Mouse (Mus musculus) CH12.LX (cell line): ENCODE measurements around the gene Ackr2. TPM values are rescaled to one million over a fixed set of nuclear protein-coding genes. Genes with fewer than 3 reads are reported as not detected.

ENCODE experiments used
- DNase-seq: peaks from one replicate; pipeline ENCODE4 v3.0.0-alpha.2; 2013; ENCODE audit errors: extremely low read depth
- H3K27ac ChIP-seq: 2 replicates; pipeline ENCODE4 v1.5.1; 2012; ENCODE audit warnings: low read depth, mild to moderate bottlenecking, control low read depth, moderate library complexity; ENCODE audit not compliant: insufficient read depth
- H3K27me3 ChIP-seq: replicated peaks from 2 replicates; pipeline ENCODE3; 2012; ENCODE audit warnings: inconsistent platforms
- H3K36me3 ChIP-seq, 2 experiments: replicated peaks in 1 of 2; 2 replicates each; pipeline versions ENCODE3 to v1.6.1; 2012; ENCODE audit warnings: inconsistent platforms in 1 of 2, low read length in 1 of 2, mild to moderate bottlenecking in 1 of 2, mixed read lengths in 1 of 2, moderate library complexity in 1 of 2; ENCODE audit not compliant: control insufficient read depth in 1 of 2, insufficient read depth in 1 of 2
- H3K4me1 ChIP-seq, 2 experiments: 2 replicates each; pipeline ENCODE4 v1.6.1; 2012; ENCODE audit warnings: inconsistent platforms in 1 of 2, moderate library complexity in 1 of 2; ENCODE audit not compliant: insufficient read depth in 2 of 2, control insufficient read depth in 1 of 2
- H3K4me2 ChIP-seq: 2 replicates; pipeline ENCODE4 v1.6.1; 2012; ENCODE audit warnings: low read depth, mild to moderate bottlenecking, control low read depth; ENCODE audit not compliant: poor library complexity, insufficient read depth, severe bottlenecking
- H3K4me3 ChIP-seq, 3 experiments: fragments of 150-350 bp in 1 of 3; sonication (generic) in 1 of 3; replicated peaks in 1 of 3; 2 replicates each; pipeline versions ENCODE3 to v1.5.1; 2011 to 2012; ENCODE audit warnings: low read depth in 2 of 3, low read length in 2 of 3, mild to moderate bottlenecking in 2 of 3, moderate library complexity in 2 of 3, control low read depth in 1 of 3, improper control_type of control experiment in 1 of 3, inconsistent platforms in 1 of 3, mixed read lengths in 1 of 3; ENCODE audit not compliant: poor library complexity in 1 of 3
- H3K79me2 ChIP-seq: replicated peaks from 2 replicates; pipeline ENCODE4 v1.6.1; 2012; ENCODE audit warnings: mild to moderate bottlenecking, moderate library complexity; ENCODE audit not compliant: control insufficient read depth, poor library complexity, insufficient read depth, severe bottlenecking; ENCODE audit errors: extremely low read depth
- H3K9ac ChIP-seq: 2 replicates; pipeline ENCODE4 v1.6.1; 2012; ENCODE audit warnings: low read depth, mild to moderate bottlenecking, control low read depth, moderate library complexity; ENCODE audit not compliant: insufficient read depth
- H3K9me3 ChIP-seq: replicated peaks from 2 replicates; pipeline ENCODE3; 2012; ENCODE audit warnings: low read length, inconsistent platforms, mixed read lengths
- BHLHE40 ChIP-seq: IDR thresholded peaks from 2 replicates; pipeline ENCODE4 v1.6.1; 2011; ENCODE audit warnings: mild to moderate bottlenecking, low read depth, low read length, improper control_type of control experiment
- CHD1 ChIP-seq: IDR thresholded peaks from 2 replicates; pipeline ENCODE4 v1.6.1; 2012; ENCODE audit warnings: low read depth, low read length, improper control_type of control experiment, inconsistent platforms
- CHD2 ChIP-seq: IDR thresholded peaks from 2 replicates; pipeline ENCODE4 v1.6.1; 2011; ENCODE audit warnings: low read length, improper control_type of control experiment
- CTCF ChIP-seq, 2 experiments: IDR thresholded peaks in 1 of 2; conservative IDR thresholded peaks in 1 of 2; 2 replicates each; pipeline ENCODE4 v1.5.1; 2011 to 2012; ENCODE audit warnings: low read depth in 2 of 2, low read length in 2 of 2, improper control_type of control experiment in 1 of 2, inconsistent platforms in 1 of 2, mild to moderate bottlenecking in 1 of 2, moderate library complexity in 1 of 2
- E2F4 ChIP-seq: IDR thresholded peaks from 2 replicates; pipeline ENCODE4 v1.6.1; 2011; ENCODE audit warnings: low read depth, low read length, improper control_type of control experiment; ENCODE audit not compliant: insufficient replicate concordance
- ELF1 ChIP-seq: IDR thresholded peaks from 2 replicates; pipeline ENCODE4 v1.6.1; 2014; ENCODE audit warnings: low read depth, mild to moderate bottlenecking, inconsistent platforms, low read length, improper control_type of control experiment
- EP300 ChIP-seq: IDR thresholded peaks from 2 replicates; pipeline ENCODE4 v1.6.1; 2011; ENCODE audit warnings: low read length, improper control_type of control experiment
- ETS1 ChIP-seq: conservative IDR thresholded peaks from 2 replicates; pipeline ENCODE4 v1.6.1; 2012; ENCODE audit warnings: low read depth, mild to moderate bottlenecking, inconsistent platforms, low read length, improper control_type of control experiment, moderate library complexity
- GABPA ChIP-seq: IDR thresholded peaks from 2 replicates; pipeline ENCODE4 v1.6.1; 2012; ENCODE audit warnings: low read depth, low read length, improper control_type of control experiment, inconsistent platforms; ENCODE audit not compliant: insufficient replicate concordance
- HCFC1 ChIP-seq: IDR thresholded peaks from 2 replicates; pipeline ENCODE4 v1.6.1; 2012; ENCODE audit warnings: low read depth, mild to moderate bottlenecking, inconsistent platforms, low read length, improper control_type of control experiment
- IRF4 ChIP-seq: IDR thresholded peaks from 2 replicates; pipeline ENCODE4 v1.6.1; 2014; ENCODE audit warnings: low read depth, mild to moderate bottlenecking, inconsistent platforms, low read length, improper control_type of control experiment
- JUN ChIP-seq: IDR thresholded peaks from 2 replicates; pipeline ENCODE4 v1.6.1; 2011; ENCODE audit warnings: low read depth, mild to moderate bottlenecking, low read length, improper control_type of control experiment, moderate library complexity; ENCODE audit not compliant: insufficient read depth
- JUND ChIP-seq: conservative IDR thresholded peaks from 2 replicates; pipeline ENCODE4 v1.6.1; 2011; ENCODE audit warnings: low read depth, low read length, improper control_type of control experiment
- KAT2A ChIP-seq: IDR thresholded peaks from 2 replicates; pipeline ENCODE4 v1.6.1; 2012; ENCODE audit warnings: low read length, improper control_type of control experiment, inconsistent platforms; ENCODE audit not compliant: insufficient replicate concordance
- MAFK ChIP-seq: IDR thresholded peaks from 2 replicates; pipeline ENCODE4 v1.6.1; 2011; ENCODE audit warnings: low read length, improper control_type of control experiment; ENCODE audit not compliant: insufficient replicate concordance
- MAX ChIP-seq: IDR thresholded peaks from 2 replicates; pipeline ENCODE4 v1.6.1; 2011; ENCODE audit warnings: low read length, improper control_type of control experiment
- MAZ ChIP-seq: IDR thresholded peaks from 2 replicates; pipeline ENCODE4 v1.6.1; 2012; ENCODE audit warnings: low read depth, mild to moderate bottlenecking, inconsistent platforms, low read length, improper control_type of control experiment, moderate library complexity
- MEF2A ChIP-seq: IDR thresholded peaks from 2 replicates; pipeline ENCODE4 v1.6.1; 2014; ENCODE audit warnings: low read depth, mild to moderate bottlenecking, inconsistent platforms, low read length, improper control_type of control experiment, borderline replicate concordance
- MXI1 ChIP-seq: IDR thresholded peaks from 2 replicates; pipeline ENCODE4 v1.6.1; 2011; ENCODE audit warnings: mild to moderate bottlenecking, low read depth, low read length, improper control_type of control experiment
- MYC ChIP-seq: IDR thresholded peaks from 2 replicates; pipeline ENCODE4 v1.6.1; 2011; ENCODE audit warnings: low read depth, mild to moderate bottlenecking, improper control_type of control experiment, low read length
- NELFE ChIP-seq: IDR thresholded peaks from 2 replicates; pipeline ENCODE4 v1.6.1; 2011; ENCODE audit warnings: low read depth, low read length, improper control_type of control experiment
- NRF1 ChIP-seq: IDR thresholded peaks from 2 replicates; pipeline ENCODE4 v1.6.1; 2014; ENCODE audit warnings: low read depth, mild to moderate bottlenecking, inconsistent platforms, low read length, improper control_type of control experiment, moderate library complexity
- PAX5 ChIP-seq: IDR thresholded peaks from 2 replicates; pipeline ENCODE4 v1.6.1; 2012; ENCODE audit warnings: low read length, inconsistent platforms, mixed read lengths
- POLR2A ChIP-seq: IDR thresholded peaks from 2 replicates; pipeline ENCODE4 v1.6.1; 2011; ENCODE audit warnings: low read depth, mild to moderate bottlenecking, improper control_type of control experiment, low read length
- POLR2AphosphoS2 ChIP-seq: IDR thresholded peaks from 2 replicates; pipeline ENCODE4 v1.6.1; 2011; ENCODE audit warnings: low read depth, low read length, improper control_type of control experiment
- RAD21 ChIP-seq: IDR thresholded peaks from 2 replicates; pipeline ENCODE4 v1.6.1; 2011; ENCODE audit warnings: low read depth, mild to moderate bottlenecking, low read length, improper control_type of control experiment, moderate library complexity
- RCOR1 ChIP-seq: conservative IDR thresholded peaks from 2 replicates; pipeline ENCODE4 v1.6.1; 2012; ENCODE audit warnings: low read depth, mild to moderate bottlenecking, inconsistent platforms, low read length, improper control_type of control experiment
- SIN3A ChIP-seq: IDR thresholded peaks from 2 replicates; pipeline ENCODE4 v1.6.1; 2012; ENCODE audit warnings: low read length, improper control_type of control experiment, inconsistent platforms
- SMC3 ChIP-seq: IDR thresholded peaks from 2 replicates; pipeline ENCODE4 v1.6.1; 2011; ENCODE audit warnings: low read depth, low read length, improper control_type of control experiment
- TBP ChIP-seq: conservative IDR thresholded peaks from 2 replicates; pipeline ENCODE4 v1.6.1; 2011; ENCODE audit warnings: low read depth, low read length, improper control_type of control experiment
- TCF12 ChIP-seq: IDR thresholded peaks from 2 replicates; pipeline ENCODE4 v1.6.1; 2014; ENCODE audit warnings: low read depth, mild to moderate bottlenecking, inconsistent platforms, low read length, improper control_type of control experiment
- UBTF ChIP-seq: IDR thresholded peaks from 2 replicates; pipeline ENCODE4 v1.6.1; 2012; ENCODE audit warnings: low read depth, mild to moderate bottlenecking, inconsistent platforms, low read length, improper control_type of control experiment, moderate library complexity
- USF1 ChIP-seq: IDR thresholded peaks from 2 replicates; pipeline ENCODE4 v1.6.1; 2014; ENCODE audit warnings: low read depth, mild to moderate bottlenecking, inconsistent platforms, low read length, improper control_type of control experiment
- USF2 ChIP-seq: conservative IDR thresholded peaks from 2 replicates; pipeline ENCODE4 v1.6.1; 2011; ENCODE audit warnings: low read depth, low read length, improper control_type of control experiment
- ZC3H11A ChIP-seq: IDR thresholded peaks from 2 replicates; pipeline ENCODE4 v1.6.1; 2012; ENCODE audit warnings: low read depth, mild to moderate bottlenecking, inconsistent platforms, low read length, improper control_type of control experiment
- ZKSCAN1 ChIP-seq: IDR thresholded peaks from 2 replicates; pipeline ENCODE4 v1.6.1; 2012; ENCODE audit warnings: low read depth, inconsistent platforms, low read length, improper control_type of control experiment, borderline replicate concordance
- ZMIZ1 ChIP-seq: IDR thresholded peaks from 2 replicates; pipeline ENCODE4 v1.6.1; 2012; ENCODE audit warnings: low read depth, mild to moderate bottlenecking, inconsistent platforms, low read length, improper control_type of control experiment
- ZNF384 ChIP-seq: IDR thresholded peaks from 2 replicates; pipeline ENCODE4 v1.6.1; 2012; ENCODE audit warnings: low read depth, low read length, improper control_type of control experiment, inconsistent platforms
- dilution Hi-C: fragments of 300-500 bp; cut with MboI; formaldehyde crosslinking; loops from 2 replicates; pipeline ENCODE4 v1.14.3; 2020; ENCODE audit warnings: low sequenced_read_pairs; ENCODE audit not compliant: extremely low pct_unique_long_range_greater_than_20kb, extremely low pct_ligation_motif_present
- in situ Hi-C: fragments of 300-500 bp; cut with MboI; formaldehyde crosslinking; loops from 3 replicates; pipeline ENCODE4 v1.14.3; 2019; ENCODE audit warnings: low sequenced_read_pairs, low pct_ligation_motif_present, low pct_unique_long_range_greater_than_20kb, mixed read lengths
- polyA plus RNA-seq: library from polyadenylated mRNA; unstranded; fragments of >175 nt; gene quantifications from 2 replicates; pipeline ENCODE4 v1.2.1, GENCODE M21; 2012; ENCODE audit warnings: low read depth; ENCODE audit not compliant: insufficient read length
- total RNA-seq, 2 experiments: library from RNA; depleted of rRNA; stranded (reverse); fragments of 300-350 nt in 1 of 2; fragments of >200 nt in 1 of 2; gene quantifications; 2 replicates each; pipeline ENCODE4 v1.2.3; 2012 to 2014

Ackr2 gene
- total and polyA plus RNA-seq, 3 experiments: 2.9 to 13.9 (median 9.8) TPM

DNA sequence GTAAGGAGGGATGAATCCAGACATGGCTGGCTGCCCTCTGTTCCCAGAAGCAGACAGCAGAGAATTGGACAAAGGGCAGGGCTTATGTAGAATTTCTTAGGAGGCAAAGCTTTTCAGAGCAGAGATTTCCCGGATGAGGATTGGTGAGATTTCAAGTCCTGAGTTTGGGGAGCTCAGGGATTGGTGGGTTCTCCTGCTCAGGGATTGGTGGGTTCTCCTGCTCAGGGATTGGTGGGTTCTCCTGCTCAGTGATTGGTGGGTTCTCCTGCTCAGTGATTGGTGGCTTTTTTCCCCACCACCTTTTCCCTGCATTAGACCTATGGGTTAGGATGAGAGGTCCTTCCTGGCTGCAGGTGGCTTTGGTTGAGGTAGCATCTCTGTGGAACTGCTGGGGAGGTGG is 38.8 kb downstream of the Ackr2 start:
- peaks cover 47% of the 10 kb centered on the region for H3K27me3 ChIP-seq
- dilution Hi-C loops: no loop called here
- H3K4me2 ChIP-seq: peak overlapping the region; percentile 73
- no peak for TF ChIP-seq RCOR1
- TF ChIP-seq USF2: no peak
- no peak for TF ChIP-seq MEF2A
- peak; percentile 16 for TF ChIP-seq TCF12
- no peak for TF ChIP-seq POLR2AphosphoS2
- TF ChIP-seq ZMIZ1: no peak
- TF ChIP-seq MYC: no peak
- TF ChIP-seq JUND: no peak
- TF ChIP-seq PAX5: no peak
- no peak for TF ChIP-seq MAX
- no peak for TF ChIP-seq ZNF384
- TF ChIP-seq BHLHE40: no peak
- TF ChIP-seq JUN: no peak
- TF ChIP-seq EP300: no peak
- TF ChIP-seq ZC3H11A: no peak
- TF ChIP-seq E2F4: no peak
- no peak for TF ChIP-seq ZKSCAN1
- peak; percentile 2; the same call in 1 of the 2 replicates for TF ChIP-seq NRF1
- TF ChIP-seq UBTF: no peak
- TF ChIP-seq USF1: no peak
- no peak for TF ChIP-seq MAFK
- no peak for TF ChIP-seq HCFC1
- TF ChIP-seq RAD21: no peak
- 0 out of 2 replicates have a peak, but pooled peaks have one; percentile 51 for TF ChIP-seq TBP
- peak; percentile 44; the same call in 1 of the 2 replicates for TF ChIP-seq POLR2A
- TF ChIP-seq SIN3A: no peak; the same call in 1 of the 2 replicates
- no peak for TF ChIP-seq CHD1
- no peak for TF ChIP-seq MAZ
- no peak for TF ChIP-seq KAT2A
- TF ChIP-seq IRF4: no peak
- no peak for TF ChIP-seq CHD2
- peak; percentile 26; the same call in 1 of the 2 replicates for TF ChIP-seq NELFE
- no peak for TF ChIP-seq CTCF (conservative IDR thresholded peaks at IDR 0.05 in 1 of 2, IDR thresholded peaks at IDR 0.05 in 1 of 2; ENCODE audit: low read depth in 2 of 2, low read length in 2 of 2)
- TF ChIP-seq MXI1: no peak
- no peak for TF ChIP-seq GABPA
- TF ChIP-seq SMC3: no peak
- no peak for TF ChIP-seq ELF1
- TF ChIP-seq ETS1: no peak
- TF ChIP-seq, all 38 proteins: peak for 5
- no peak overlapping the region for H3K27ac ChIP-seq
- H3K9ac ChIP-seq: no peak overlapping the region
- peaks cover 9 to 37% of the 10 kb centered on the region in 2 experiments for H3K4me1 ChIP-seq
- H3K4me3 ChIP-seq: peak overlapping the region in 2 of 3 experiments; percentile 18 to 97
- in situ Hi-C loops: loop anchor here (5.0 kb wide), 1 partner anchor 35 kb away; no protein-coding TSS in a partner anchor
- peaks cover 13 to 22% of the 10 kb centered on the region in 2 experiments for H3K36me3 ChIP-seq
- peaks cover 10% of the 10 kb centered on the region for H3K9me3 ChIP-seq
- DNase-seq: peak; percentile 57
- peaks cover 13% of the 10 kb centered on the region for H3K79me2 ChIP-seq
